Mouse (Mus musculus): ENCODE measurements at regions not wholly inside any gene's neighbourhood (a gene's known extent, or its start where the extent isn't known, plus 50 kb on each side); places are given as distances from the start of the nearest gene placed in this dataset.

DNA sequence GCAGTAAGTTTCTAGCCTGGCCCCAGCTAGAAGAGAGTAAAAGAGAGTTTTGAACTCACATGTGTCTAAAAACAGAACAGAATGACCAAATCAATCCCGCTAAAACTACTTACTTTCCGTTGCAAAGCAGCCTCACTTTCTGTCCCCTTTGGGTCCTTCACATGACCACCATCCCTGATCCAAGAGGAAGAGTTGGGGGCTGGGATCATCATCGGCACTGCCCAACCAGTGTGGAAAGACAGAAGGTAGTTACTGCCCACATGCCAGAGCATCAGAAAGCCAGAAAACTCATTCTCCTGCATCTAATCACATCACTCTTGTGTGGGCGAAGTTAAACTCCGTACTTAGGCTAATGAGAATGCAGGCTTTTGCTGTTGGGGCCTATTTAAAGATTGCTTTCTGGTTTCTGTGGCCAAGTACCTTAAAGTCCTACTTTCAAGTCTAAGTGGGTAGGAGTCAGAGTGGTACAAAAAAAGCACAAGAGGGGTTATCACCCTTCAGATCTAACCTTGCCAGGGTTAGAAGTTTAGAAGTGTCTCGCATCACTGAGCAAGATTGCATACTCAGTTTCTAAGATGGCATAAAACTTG lies 184.0 kb upstream of the Cited2 start:
- TF ChIP-seq POLR2A (IDR thresholded peaks at IDR 0.05; ENCODE audit: insufficient read depth, low read length), result no peak
- no peak for TF ChIP-seq EP300 (IDR thresholded peaks at IDR 0.05; ENCODE audit: insufficient read depth, low read depth, low read length)
- no peak for TF ChIP-seq CTCF (IDR thresholded peaks at IDR 0.05; ENCODE audit: low read depth, low read length)

Data from ES-Bruce4 (cell line).